Mouse (Mus musculus) heart, adult 2 months (tissue): Measurements from ENCODE around the gene Dusp14. TPM values are rescaled to one million over a fixed set of nuclear protein-coding genes. Genes with fewer than 3 reads are reported as not detected.
A peak's percentile ranks its signal among the peaks of the same experiment; 100 is the strongest.

Experiments used
- DNase-seq, 2 experiments: peaks; one replicate each; pipeline ENCODE4 v3.0.0; 2021
- H3K27ac ChIP-seq: fragments of 200-600 bp; 2 replicates; pipeline ENCODE4 v1.8.1; 2022
- H3K27me3 ChIP-seq: fragments of 200-500 bp; 2 replicates; pipeline ENCODE4 v1.6.1; 2012; ENCODE audit warnings: mild to moderate bottlenecking, low read length, inconsistent platforms, mixed read lengths; ENCODE audit not compliant: control insufficient read depth, insufficient read depth
- H3K36me3 ChIP-seq: fragments of 200-500 bp; 2 replicates; pipeline ENCODE4 v1.6.1; 2012; ENCODE audit warnings: low read length, inconsistent platforms; ENCODE audit not compliant: control insufficient read depth, insufficient read depth
- H3K4me1 ChIP-seq: fragments of 200-500 bp; 2 replicates; pipeline ENCODE4 v1.6.1; 2011; ENCODE audit warnings: low read length; ENCODE audit not compliant: control insufficient read depth, insufficient read depth
- H3K4me3 ChIP-seq: fragments of 200-600 bp; 2 replicates; pipeline ENCODE4 v1.8.1; 2022
- H3K79me2 ChIP-seq: fragments of 200-500 bp; replicated peaks from 2 replicates; pipeline ENCODE4 v1.6.1; 2012; ENCODE audit warnings: mild to moderate bottlenecking, inconsistent platforms, low read length, moderate library complexity, mixed read lengths; ENCODE audit not compliant: control insufficient read depth, insufficient read depth
- H3K9ac ChIP-seq: fragments of 200-500 bp; 2 replicates; pipeline ENCODE4 v1.6.1; 2012; ENCODE audit warnings: low read depth, mild to moderate bottlenecking, control low read depth, inconsistent platforms, low read length, mixed read lengths
- CTCF ChIP-seq: fragments of 200-600 bp; IDR thresholded peaks from 2 replicates; pipeline ENCODE4 v1.8.1; 2022; ENCODE audit warnings: antibody characterized with exemption, mild to moderate bottlenecking, moderate library complexity
- EP300 ChIP-seq: fragments of 200-500 bp; IDR thresholded peaks from 2 replicates; pipeline ENCODE4 v1.6.1; 2011; ENCODE audit warnings: low read depth, low read length, control low read depth; ENCODE audit not compliant: insufficient read depth
- POLR2A ChIP-seq: fragments of 200-500 bp; IDR thresholded peaks from 2 replicates; pipeline ENCODE4 v1.6.1; 2011; ENCODE audit warnings: mild to moderate bottlenecking, low read depth, low read length, control low read depth; ENCODE audit not compliant: insufficient read depth
- WGBS: fragments of 180-500 bp; shearing (Covaris S2); methylation state at CpG from one replicate; pipeline ENCODE4 v1.1.7; 2018; 5-methylcytosine and 5-hydroxymethylcytosine counted together
- intact Hi-C: fragments of 180-260 bp; cut with DNase I; formaldehyde crosslinking; loops from one replicate; pipeline ENCODE4 v1.15.1; 2025
- polyA plus RNA-seq: library from polyadenylated mRNA; depleted of rRNA; stranded (reverse); fragments of >200 nt; gene quantifications from 2 replicates; pipeline ENCODE4 v1.2.3, GENCODE M21; 2012
- total RNA-seq, 2 experiments: library from RNA; stranded (reverse); gene quantifications; 2 replicates each; pipeline ENCODE4 v1.2.3; 2021

The Dusp14 gene
- total and polyA plus RNA-seq, 3 experiments, result 0.34 to 3.5 (median 0.48) TPM

- H3K9ac ChIP-seq, result no peak overlapping the region
- no peaks in the 10 kb centered on the region for H3K27me3 ChIP-seq
- no peak overlapping the region for H3K4me3 ChIP-seq
- 56% methylated on average over 10 of the region's 10 CpGs for WGBS
- H3K36me3 ChIP-seq, result no peaks in the 10 kb centered on the region
- peak in 1 of 2 experiments; percentile 22 for DNase-seq
- no peak overlapping the region for H3K27ac ChIP-seq
- TF ChIP-seq EP300 (no peak), POLR2A (no peak), CTCF (no peak)
- H3K4me1 ChIP-seq, result no peaks in the 10 kb centered on the region
- H3K79me2 ChIP-seq, result no peaks in the 10 kb centered on the region
- intact Hi-C loops, result no loop called here
Observed at GRCm38 (mm10) chr11:84053524-84054163, 15.4 kb downstream of the Dusp14 start.

DNA sequence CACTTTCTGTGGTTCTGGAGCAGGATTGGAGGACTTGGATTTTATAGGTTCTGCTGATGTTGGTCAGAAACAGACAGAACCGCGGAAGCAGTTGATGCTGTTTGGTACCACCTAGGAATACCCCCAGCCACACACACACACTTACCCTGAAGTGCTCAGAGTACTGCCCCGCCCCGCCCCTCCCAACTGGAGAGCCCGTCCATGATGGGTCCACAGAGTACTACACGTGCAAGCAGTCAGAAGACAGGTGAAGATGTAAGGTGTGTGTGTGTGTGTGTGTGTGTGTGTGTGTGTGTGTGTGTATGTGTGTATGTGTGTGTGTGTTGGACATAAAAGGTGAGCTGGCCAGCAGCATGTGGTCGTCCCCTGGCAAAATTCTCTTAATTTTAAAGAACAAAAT is 16.0 kb downstream of the Dusp14 start:
- Histone ChIP-seq H3K27me3 (no peaks in the 10 kb centered on the region), H3K79me2 (no peaks in the 10 kb centered on the region)

DNA sequence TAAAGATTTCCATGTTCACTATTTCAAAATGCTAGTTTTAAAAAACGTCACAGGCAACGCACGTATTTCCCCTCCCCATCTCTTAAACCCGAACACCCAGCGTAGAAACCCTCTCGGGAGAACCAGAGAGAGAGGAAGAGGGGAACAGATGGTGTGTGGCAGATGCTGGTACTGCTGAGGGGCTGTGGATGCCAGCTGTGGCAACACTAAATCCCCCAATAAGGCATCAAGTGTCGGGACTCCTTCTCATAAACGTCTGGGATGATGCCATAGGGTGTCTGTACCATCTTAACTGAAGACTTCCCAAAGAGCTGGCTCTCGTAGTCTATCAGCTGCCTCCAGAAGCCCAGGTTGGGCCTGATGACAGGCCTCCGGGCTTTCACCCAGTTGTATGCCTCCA is 20.6 kb downstream of the Dusp14 start:
- H3K4me1 ChIP-seq, result no peaks in the 10 kb centered on the region
- 76% methylated on average over 10 of the region's 10 CpGs for WGBS
- no peak overlapping the region for H3K9ac ChIP-seq
- intact Hi-C loops, result no loop called here
- H3K36me3 ChIP-seq, result no peaks in the 10 kb centered on the region
- DNase-seq, result no peak
- no peak for TF ChIP-seq EP300
- no peak for TF ChIP-seq CTCF
- no peak for TF ChIP-seq POLR2A
- H3K4me3 ChIP-seq, result no peak overlapping the region
- H3K27me3 ChIP-seq, result no peaks in the 10 kb centered on the region
- H3K79me2 ChIP-seq, result no peaks in the 10 kb centered on the region
- no peak overlapping the region for H3K27ac ChIP-seq

More for the DNA sequence above, 16.0 kb downstream of the Dusp14 start:
- intact Hi-C loops, result no loop called here
- H3K4me1 ChIP-seq, result no peaks in the 10 kb centered on the region
- no peaks in the 10 kb centered on the region for H3K36me3 ChIP-seq
- H3K9ac ChIP-seq, result no peak overlapping the region
- DNase-seq, result no peak
- no peak overlapping the region for H3K27ac ChIP-seq
- TF ChIP-seq POLR2A, result no peak
- TF ChIP-seq EP300, result no peak
- TF ChIP-seq CTCF, result no peak
- H3K4me3 ChIP-seq, result no peak overlapping the region
- 86% methylated on average over 7 of the region's 7 CpGs for WGBS

DNA sequence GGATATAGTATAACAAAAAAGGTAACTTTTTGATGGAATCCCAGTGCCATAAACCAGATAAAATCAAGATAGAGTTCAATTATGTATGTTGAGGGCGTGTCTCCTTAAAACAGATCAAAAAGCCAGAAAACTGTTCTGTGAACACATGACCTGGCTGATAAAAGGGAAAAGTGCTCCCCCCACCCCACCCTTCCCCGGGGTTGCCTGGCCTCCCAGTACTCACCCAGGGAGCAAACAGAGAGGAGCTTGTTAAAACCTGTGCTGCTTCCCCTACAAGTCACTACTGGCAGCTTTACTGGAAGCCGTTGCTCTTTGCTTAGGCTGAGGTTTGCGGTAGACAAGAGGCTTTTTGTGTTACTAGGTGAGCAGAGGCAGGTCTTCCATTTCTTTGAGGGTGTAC is 21.8 kb downstream of the Dusp14 start:
- Histone ChIP-seq H3K4me1 (no peaks in the 10 kb centered on the region), H3K79me2 (no peaks in the 10 kb centered on the region), H3K36me3 (no peaks in the 10 kb centered on the region), H3K27ac (no peak overlapping the region), H3K4me3 (no peak overlapping the region), H3K27me3 (no peaks in the 10 kb centered on the region), H3K9ac (no peak overlapping the region)
- DNase-seq, result no peak
- WGBS, result 66% methylated on average over 4 of the region's 4 CpGs
- TF ChIP-seq CTCF, result no peak
- intact Hi-C loops, result no loop called here

- Histone ChIP-seq H3K27me3 (no peaks in the 10 kb centered on the region), H3K9ac (no peak overlapping the region), H3K27ac (no peak overlapping the region), H3K79me2 (no peaks in the 10 kb centered on the region), H3K36me3 (no peaks in the 10 kb centered on the region), H3K4me1 (no peaks in the 10 kb centered on the region), H3K4me3 (no peak overlapping the region)
- DNase-seq, result no peak
- intact Hi-C loops, result no loop called here
- whole genome bisulfite sequencing, result 25% methylated on average over 1 of the region's 1 CpGs
- no peak for TF ChIP-seq POLR2A
- TF ChIP-seq CTCF, result no peak
- TF ChIP-seq EP300, result no peak
Observed at GRCm38 (mm10) chr11:84044988-84045387, 24.1 kb downstream of the Dusp14 start.

- TF ChIP-seq POLR2A (no peak), CTCF (no peak), EP300 (no peak)
- H3K36me3 ChIP-seq, result no peaks in the 10 kb centered on the region
- H3K79me2 ChIP-seq, result no peaks in the 10 kb centered on the region
- no peaks in the 10 kb centered on the region for H3K27me3 ChIP-seq
- H3K9ac ChIP-seq, result no peak overlapping the region
- WGBS, result 87% methylated on average over 14 of the region's 14 CpGs
- no peaks in the 10 kb centered on the region for H3K4me1 ChIP-seq
- DNase-seq, result no peak
- no peak overlapping the region for H3K27ac ChIP-seq
- H3K4me3 ChIP-seq, result no peak overlapping the region
- intact Hi-C loops, result no loop called here
Observed at GRCm38 (mm10) chr11:84042808-84043762, 26.0 kb downstream of the Dusp14 start.
